In genomic region chr17:86499359-86500045, GRCm38 (mm10) we compare ENCODE assay signal across 9 mouse cellular contexts. TPM values are rescaled to one million over a fixed set of nuclear protein-coding genes. Genes with fewer than 3 reads are reported as not detected.
DNase-seq lines count a peak whose midpoint lies in the region; ATAC-seq and TF ChIP-seq lines count a peak whose summit lies in the region.
"Had no signal": no experiment of that assay in that cellular context is flagged by ENCODE, and none has a peak within 500 bp of the region (broad histone marks: within the 10 kb centered on the region; RNA-seq: fewer than 3 reads in every experiment).

No protein-coding gene starts in this region.

- no peak overlapping the region for H3K9ac ChIP-seq in kidney, postnatal 0 days (ENCODE audit: low read depth, low read length)

- no peaks in the 10 kb centered on the region for H3K9me3 ChIP-seq in heart, embryonic 10.5 days
- H3K9me3 ChIP-seq in kidney, postnatal 0 days (replicated peaks; ENCODE audit: low read length), result no peaks in the 10 kb centered on the region

- H3K36me3 ChIP-seq in heart, embryonic 10.5 days, result peaks cover 15% of the 10 kb centered on the region
- 0 out of 2 replicates have a peak, but pooled peaks cover 3% of the 10 kb centered on the region for H3K36me3 ChIP-seq in kidney, postnatal 0 days (ENCODE audit: insufficient read depth, low read length)

- H3K4me2 ChIP-seq in kidney, postnatal 0 days (ENCODE audit: low read length), result no peak overlapping the region

- peaks cover 22% of the 10 kb centered on the region for H3K4me1 ChIP-seq in heart, embryonic 10.5 days
- H3K4me1 ChIP-seq in kidney, postnatal 0 days (replicated peaks; ENCODE audit: insufficient read depth, low read length), result peaks cover 5% of the 10 kb centered on the region; the same call in 1 of the 2 replicates
- peaks cover 3% of the 10 kb centered on the region for H3K4me1 ChIP-seq in olfactory bulb, adult 2 months (ENCODE audit: control insufficient read depth, insufficient read depth, low read length)

- peak overlapping the region; percentile 80 for H3K27ac ChIP-seq in heart, embryonic 10.5 days
- H3K27ac ChIP-seq in kidney, postnatal 0 days, result peak overlapping the region; percentile 74
- 0 out of 2 replicates have a peak overlapping the region, but pooled peaks have one; percentile 7 for H3K27ac ChIP-seq in olfactory bulb, adult 2 months (ENCODE audit: insufficient read depth, low read depth, low read length)

- H3K4me3 ChIP-seq in heart, embryonic 10.5 days, result no peak overlapping the region
- H3K4me3 ChIP-seq in kidney, postnatal 0 days (replicated peaks; ENCODE audit: low read depth, low read length), result no peak overlapping the region
- H3K4me3 ChIP-seq in olfactory bulb, adult 2 months (ENCODE audit: insufficient read depth, low read depth, low read length), result no peak overlapping the region

- TF ChIP-seq POLR2A in olfactory bulb, adult 2 months (IDR thresholded peaks at IDR 0.05; ENCODE audit: insufficient read depth, low read depth, low read length), result no peak

- peak; percentile 21 to 82 for DNase-seq in left cerebral cortex, postnatal 10 days (ENCODE audit: extremely low spot score in 1 of 2, low spot score in 2 of 2)
- no peak for DNase-seq in left cerebral cortex, postnatal 4 days
- no peak for DNase-seq in heart, embryonic 10.5 days (ENCODE audit: low spot score)
- peak; percentile 68 for DNase-seq in kidney, postnatal 0 days (ENCODE audit: low spot score)
- no peak for DNase-seq in left cerebral cortex, adult 8-10 months (ENCODE audit: low spot score in 2 of 2)

- 59% methylated on average over 15 of the region's 15 CpGs for WGBS in heart, embryonic 10.5 days
- WGBS in kidney, postnatal 0 days, result 33% methylated on average over 15 of the region's 15 CpGs
- WGBS in olfactory bulb, adult 2 months, result 61% methylated on average over 15 of the region's 15 CpGs

- intact Hi-C loops in left cerebral cortex, postnatal 10 days (cut with DNase I), result loop anchor here (5.0 to 10.0 kb wide), 2 partner anchors 315 to 408 kb away; no protein-coding TSS in a partner anchor
- intact Hi-C loops in left cerebral cortex, postnatal 4 days (cut with DNase I), result loop anchor here (5.0 to 10.0 kb wide), 3 partner anchors 298 to 745 kb away; no protein-coding TSS in a partner anchor

- 0 out of 2 replicates have a peak, but pooled peaks have one; percentile 40 for ATAC-seq in kidney, postnatal 0 days (replicated peaks; ENCODE audit: low FRiP score, low read depth)
- no peak for ATAC-seq in frontal cortex, adult (ENCODE audit: low TSS enrichment)
- no peak for ATAC-seq in megakaryocyte-erythroid progenitor cell, adult 5-6 weeks (replicated peaks; ENCODE audit: low FRiP score, low TSS enrichment, poor library complexity, severe bottlenecking)

- no peaks in the 10 kb centered on the region for H3K27me3 ChIP-seq in heart, embryonic 10.5 days (ENCODE audit: insufficient read depth, poor library complexity, severe bottlenecking)
- no peaks in the 10 kb centered on the region for H3K27me3 ChIP-seq in kidney, postnatal 0 days (ENCODE audit: insufficient read depth, low read length)
- H3K27me3 ChIP-seq: CH12.LX had no signal

- TF ChIP-seq CTCF in kidney, postnatal 0 days (IDR thresholded peaks at IDR 0.05; ENCODE audit: low read depth), result no peak
- no peak for TF ChIP-seq CTCF in olfactory bulb, adult 2 months (IDR thresholded peaks at IDR 0.05; ENCODE audit: insufficient read depth, low read depth, low read length)

RNA-seq across cellular contexts. Expression of gene Gm10309, which starts 5.5 kb away (rescaled TPM):
- not detected for total RNA-seq in left cerebral cortex, postnatal 10 days (2021)
- not detected for total RNA-seq in left cerebral cortex, postnatal 4 days (2021)
- 0.38 and 0.44 TPM in 2 replicates for polyA plus RNA-seq in heart, embryonic 10.5 days (2016; fragmentation: Nextera tagmentation; extraction: Ambion mirVana)
- polyA plus RNA-seq in kidney, postnatal 0 days (2015; fragmentation: Nextera tagmentation; extraction: Ambion mirVana), result 0.09 and 0.18 TPM in 2 replicates
- not detected in 2 replicates for polyA plus RNA-seq in olfactory bulb, adult 2 months (2012; ENCODE audit: insufficient read depth, insufficient read length, low replicate concordance, missing spikeins)
- total RNA-seq in megakaryocyte-erythroid progenitor cell, adult 5-6 weeks (2014; fragmentation: Nextera tagmentation), result not detected in 2 replicates
- not detected in 2 replicates for total RNA-seq in megakaryocyte-erythroid progenitor cell, adult 5-6 weeks (2017)
- not detected for total RNA-seq in left cerebral cortex, adult 8-10 months (2022)

Comparison
In these comparisons a context has a peak if more than half of its experiments do, and no peak if none do; other contexts are left out.
1. DNase-seq: peak in left cerebral cortex, postnatal 10 days (2 of 2) and kidney, postnatal 0 days (single experiment); none in left cerebral cortex, postnatal 4 days (single experiment), heart, embryonic 10.5 days (single experiment) and left cerebral cortex, adult 8-10 months (0 of 2).
2. H3K27ac ChIP-seq: peak in every context shown above with its lines; median percentile 80 in heart, embryonic 10.5 days; 74 in kidney, postnatal 0 days; 7 in olfactory bulb, adult 2 months.